7 mouse cellular contexts compared by ENCODE assay signal in the genomic region with DNA sequence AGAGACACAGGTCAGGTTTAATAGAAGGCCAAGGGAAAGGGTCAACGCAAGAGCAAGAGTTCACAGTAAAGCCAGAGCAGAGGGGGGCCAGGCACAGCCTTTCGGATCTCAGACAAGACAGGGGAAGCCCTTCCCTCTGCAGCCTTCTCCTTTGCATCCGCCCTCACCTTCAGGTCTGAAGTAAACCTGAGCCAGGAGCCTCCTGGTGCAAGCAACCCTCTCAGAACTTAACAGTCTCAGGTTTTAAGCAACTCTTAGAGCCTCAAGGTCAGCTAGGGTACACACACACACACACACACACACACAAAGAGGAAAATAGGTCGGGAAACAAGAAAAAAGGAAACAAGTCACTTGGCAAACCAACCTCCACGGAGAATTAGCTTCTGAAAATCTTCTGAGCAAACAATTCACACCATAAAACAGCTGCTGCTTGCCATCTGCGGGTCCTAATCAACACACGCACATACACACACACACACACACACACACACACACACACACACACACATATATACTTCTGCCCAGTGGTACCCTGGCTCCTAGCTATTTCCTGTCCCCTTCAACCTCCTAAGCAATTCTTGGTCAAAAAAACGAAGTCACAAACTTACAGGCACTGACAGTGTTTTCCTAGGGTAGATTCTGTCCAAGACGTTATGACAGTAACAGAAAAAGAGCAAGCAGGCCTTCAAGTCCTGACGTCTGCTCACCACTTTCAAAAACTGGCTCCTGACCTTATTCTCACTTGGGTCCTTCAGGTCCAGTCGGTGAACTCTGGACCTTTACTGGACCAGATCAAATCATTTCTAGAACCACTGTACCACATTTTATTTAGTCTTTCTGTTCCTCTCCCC.
A peak's percentile ranks its signal among the peaks of the same experiment; 100 is the strongest.
DNase-seq lines count a peak whose midpoint lies in the region; ATAC-seq and TF ChIP-seq lines count a peak whose summit lies in the region.

No protein-coding gene starts in this region.

- TF ChIP-seq CTCF in E14TG2a.4 (conservative IDR thresholded peaks at IDR 0.05; ENCODE audit: low read length) = no peak
- TF ChIP-seq CTCF in kidney, postnatal 0 days (IDR thresholded peaks at IDR 0.05; ENCODE audit: low read depth) = no peak

- peak overlapping the region; percentile 86 for H3K27ac ChIP-seq in heart, embryonic 15.5 days
- peak overlapping the region; percentile 82 for H3K27ac ChIP-seq in kidney, postnatal 0 days

- WGBS in heart, embryonic 15.5 days = 32% methylated on average over 11 of the region's 11 CpGs
- 14% methylated on average over 11 of the region's 11 CpGs for WGBS in kidney, postnatal 0 days

- H3K4me2 ChIP-seq in heart, embryonic 15.5 days = peak overlapping the region; percentile 65
- H3K4me2 ChIP-seq in kidney, postnatal 0 days (ENCODE audit: low read length) = peak overlapping the region; percentile 46

- DNase-seq in kidney, postnatal 0 days (ENCODE audit: low spot score) = no peak
- DNase-seq in naive thymus-derived CD4-positive, alpha-beta T cell, adult 2 months (ENCODE audit: low read depth) = peak; percentile 54
- no peak for DNase-seq in right cerebral cortex, adult 18-20 months
- no peak for DNase-seq in layer of hippocampus, adult 18-20 months (ENCODE audit: low spot score in 2 of 2)

- ATAC-seq in common myeloid progenitor, adult 5-6 weeks (replicated peaks; ENCODE audit: low read depth, poor library complexity, severe bottlenecking) = peak; percentile 9; the same call in 1 of the 2 replicates
- ATAC-seq in heart, embryonic 15.5 days (replicated peaks; ENCODE audit: insufficient number of reproducible peaks, insufficient read depth, low FRiP score, low read depth) = no peak
- no peak for ATAC-seq in kidney, postnatal 0 days (replicated peaks; ENCODE audit: low FRiP score, low read depth)

- no peaks in the 10 kb centered on the region for H3K36me3 ChIP-seq in E14TG2a.4 (ENCODE audit: insufficient read depth, low read length)
- H3K36me3 ChIP-seq in heart, embryonic 15.5 days = no peaks in the 10 kb centered on the region
- H3K36me3 ChIP-seq in kidney, postnatal 0 days (ENCODE audit: insufficient read depth, low read length) = no peaks in the 10 kb centered on the region

- H3K9me3 ChIP-seq in E14TG2a.4 (ENCODE audit: low read length) = no peaks in the 10 kb centered on the region
- no peaks in the 10 kb centered on the region for H3K9me3 ChIP-seq in heart, embryonic 15.5 days (replicated peaks)
- no peaks in the 10 kb centered on the region for H3K9me3 ChIP-seq in kidney, postnatal 0 days (replicated peaks; ENCODE audit: low read length)

- peak overlapping the region; percentile 36; the same call in 1 of the 2 replicates for H3K9ac ChIP-seq in heart, embryonic 15.5 days
- H3K9ac ChIP-seq in kidney, postnatal 0 days (ENCODE audit: low read depth, low read length) = no peak overlapping the region

- no peaks in the 10 kb centered on the region for H3K27me3 ChIP-seq in E14TG2a.4 (ENCODE audit: insufficient read depth, low read length)
- H3K27me3 ChIP-seq in heart, embryonic 15.5 days = no peaks in the 10 kb centered on the region
- H3K27me3 ChIP-seq in kidney, postnatal 0 days (ENCODE audit: insufficient read depth, low read length) = no peaks in the 10 kb centered on the region

- H3K4me1 ChIP-seq in E14TG2a.4 (replicated peaks; ENCODE audit: low read depth, low read length) = peaks cover 52% of the 10 kb centered on the region
- peaks cover 34% of the 10 kb centered on the region for H3K4me1 ChIP-seq in heart, embryonic 15.5 days (replicated peaks)
- H3K4me1 ChIP-seq in kidney, postnatal 0 days (replicated peaks; ENCODE audit: insufficient read depth, low read length) = peaks cover 21% of the 10 kb centered on the region

- H3K4me3 ChIP-seq in E14TG2a.4 (replicated peaks; ENCODE audit: low read length) = peak overlapping the region; percentile 70
- peak overlapping the region; percentile 36 for H3K4me3 ChIP-seq in heart, embryonic 15.5 days
- peak overlapping the region; percentile 21; the same call in 1 of the 2 replicates for H3K4me3 ChIP-seq in kidney, postnatal 0 days (replicated peaks; ENCODE audit: low read depth, low read length)
